Mouse (Mus musculus) stomach, postnatal 0 days (tissue): ENCODE data around the gene Cntnap2. TPM values are rescaled to one million over a fixed set of nuclear protein-coding genes. Genes with fewer than 3 reads are reported as not detected.

Experiments used
- ATAC-seq: fragments of 200-750 bp; cut with Nextera tagmentation; 2 replicates; pipeline ENCODE4 v1.8.0; 2017; ENCODE audit not compliant: low FRiP score, low TSS enrichment
- DNase-seq: peaks from one replicate; pipeline ENCODE4 v3.0.0-alpha.2; 2016; ENCODE audit warnings: low spot score
- H3K27ac ChIP-seq: fragments of 300-500 bp; sonication (generic); replicated peaks from 2 replicates; pipeline ENCODE4 v1.5.1; 2014; ENCODE audit warnings: mild to moderate bottlenecking, control low read depth
- H3K27me3 ChIP-seq: fragments of 300-500 bp; sonication (generic); 2 replicates; pipeline ENCODE4 v1.6.1; 2014; ENCODE audit warnings: low read length; ENCODE audit not compliant: control insufficient read depth, insufficient read depth
- H3K36me3 ChIP-seq: fragments of 300-500 bp; sonication (generic); 2 replicates; pipeline ENCODE4 v1.6.1; 2014; ENCODE audit warnings: low read length, mixed read lengths; ENCODE audit not compliant: control insufficient read depth, insufficient read depth
- H3K4me1 ChIP-seq: fragments of 300-500 bp; sonication (generic); replicated peaks from 2 replicates; pipeline ENCODE4 v1.6.1; 2014; ENCODE audit warnings: antibody characterized with exemption; ENCODE audit not compliant: control insufficient read depth, insufficient read depth
- H3K4me2 ChIP-seq: fragments of 300-500 bp; sonication (generic); replicated peaks from 2 replicates; pipeline ENCODE4 v1.6.1; 2014; ENCODE audit warnings: low read depth, mild to moderate bottlenecking, control low read depth, moderate library complexity
- H3K4me3 ChIP-seq: fragments of 300-500 bp; sonication (generic); 2 replicates; pipeline ENCODE4 v1.5.1; 2014; ENCODE audit warnings: low read depth, low read length, control low read depth
- H3K9ac ChIP-seq: fragments of 300-500 bp; sonication (generic); 2 replicates; pipeline ENCODE4 v1.6.1; 2014; ENCODE audit warnings: mild to moderate bottlenecking, low read length, control low read depth, mixed read lengths
- H3K9me3 ChIP-seq: fragments of 300-500 bp; sonication (generic); 2 replicates; pipeline ENCODE4 v1.6.1; 2016; ENCODE audit warnings: low read length; ENCODE audit not compliant: control insufficient read depth
- CTCF ChIP-seq: IDR thresholded peaks from 2 replicates; pipeline ENCODE4 v1.5.1; 2016; ENCODE audit warnings: antibody characterized with exemption, low read depth, mild to moderate bottlenecking, moderate library complexity
- EP300 ChIP-seq: optimal IDR thresholded peaks from 2 replicates; pipeline ENCODE3; 2016; ENCODE audit warnings: antibody characterized with exemption
- WGBS: fragments of 180-500 bp; shearing (Covaris S2); extraction: QIAGEN DNeasy Blood & Tissue Kit; methylation state at CpG from one replicate; pipeline ENCODE4 v1.1.7; 2014; 5-methylcytosine and 5-hydroxymethylcytosine counted together
- polyA plus RNA-seq: library from polyadenylated mRNA; unstranded; fragments of >200 nt; fragmentation: Nextera tagmentation; extraction: Ambion mirVana; gene quantifications from 2 replicates; pipeline ENCODE4 v1.2.1, GENCODE M21; 2015

Gene Cntnap2
- polyA plus RNA-seq, 1 experiment from 2014 or later = 0.55 TPM

GRCm38 (mm10) chr6:45088304-45088703, 29.1 kb downstream of the Cntnap2 start:
- no peaks in the 10 kb centered on the region for H3K27me3 ChIP-seq
- no peak overlapping the region for H3K27ac ChIP-seq
- ATAC-seq (no peak), DNase-seq (no peak)
- H3K4me3 ChIP-seq = no peak overlapping the region
- no peaks in the 10 kb centered on the region for H3K36me3 ChIP-seq
- TF ChIP-seq EP300 (no peak), CTCF (no peak)
- H3K4me1 ChIP-seq = no peaks in the 10 kb centered on the region
- 39% methylated on average over 1 of the region's 1 CpGs for WGBS
- no peak overlapping the region for H3K9ac ChIP-seq
- H3K9me3 ChIP-seq = no peaks in the 10 kb centered on the region
- no peak overlapping the region for H3K4me2 ChIP-seq

GRCm38 (mm10) chr6:45113613-45114012, 54.5 kb downstream of the Cntnap2 start:
- Histone ChIP-seq H3K4me1 (no peaks in the 10 kb centered on the region), H3K4me2 (no peak overlapping the region), H3K36me3 (no peaks in the 10 kb centered on the region), H3K4me3 (no peak overlapping the region), H3K9me3 (no peaks in the 10 kb centered on the region), H3K27ac (no peak overlapping the region), H3K9ac (no peak overlapping the region), H3K27me3 (no peaks in the 10 kb centered on the region)
- no peak for TF ChIP-seq EP300
- TF ChIP-seq CTCF = no peak
- no peak for ATAC-seq
- DNase-seq = no peak

DNA sequence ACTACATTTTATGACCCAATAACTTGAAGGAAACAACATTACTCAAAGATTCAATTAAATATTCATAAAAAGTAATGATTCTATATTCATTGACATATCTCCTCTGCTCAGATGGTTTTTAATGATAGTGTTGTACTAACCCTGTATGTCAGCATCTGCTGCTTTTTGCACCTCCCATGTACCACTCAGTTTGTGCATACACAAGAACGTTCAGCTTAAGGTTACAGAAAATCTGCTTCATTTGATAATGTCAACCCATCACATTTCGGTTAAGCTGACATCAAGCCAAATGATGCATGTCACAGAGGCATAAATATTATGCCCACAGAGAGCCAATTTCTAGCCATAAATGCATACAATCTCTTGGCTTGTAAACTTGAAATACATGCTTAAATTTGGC, 85.7 kb downstream of the Cntnap2 start:
- Histone ChIP-seq H3K27ac (no peak overlapping the region), H3K9me3 (no peaks in the 10 kb centered on the region), H3K36me3 (no peaks in the 10 kb centered on the region), H3K9ac (no peak overlapping the region), H3K27me3 (no peaks in the 10 kb centered on the region), H3K4me1 (no peaks in the 10 kb centered on the region), H3K4me2 (no peak overlapping the region), H3K4me3 (no peak overlapping the region)
- WGBS = 70% methylated on average over 2 of the region's 2 CpGs
- ATAC-seq (no peak), DNase-seq (no peak)
- TF ChIP-seq EP300 (no peak), CTCF (no peak)

DNA sequence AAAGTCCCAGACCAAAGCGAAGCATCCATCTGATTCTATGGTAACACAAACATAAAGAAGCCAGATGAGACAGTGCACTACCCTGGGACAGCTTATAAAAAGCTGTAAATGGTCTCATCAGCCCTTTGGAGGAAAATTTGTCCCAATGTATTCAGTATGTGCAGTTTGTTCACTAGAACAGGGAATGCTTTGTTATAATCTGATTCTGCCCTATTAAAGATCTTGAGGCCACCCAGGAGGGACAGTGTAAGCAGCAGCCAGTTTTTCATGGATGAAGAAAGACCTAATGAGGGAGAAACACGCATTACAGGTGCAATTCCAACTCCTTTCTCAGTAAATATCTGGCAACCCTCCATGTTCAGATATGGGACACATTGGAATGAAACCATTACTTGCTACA, 145.9 kb downstream of the Cntnap2 start:
- no peak overlapping the region for H3K4me3 ChIP-seq
- WGBS = 78% methylated on average over 2 of the region's 2 CpGs
- no peak overlapping the region for H3K27ac ChIP-seq
- no peak for ATAC-seq
- H3K4me2 ChIP-seq = no peak overlapping the region
- TF ChIP-seq EP300 = no peak
- no peak for TF ChIP-seq CTCF
- no peaks in the 10 kb centered on the region for H3K9me3 ChIP-seq
- no peaks in the 10 kb centered on the region for H3K4me1 ChIP-seq
- H3K27me3 ChIP-seq = no peaks in the 10 kb centered on the region
- H3K9ac ChIP-seq = no peak overlapping the region
- no peak for DNase-seq
- no peaks in the 10 kb centered on the region for H3K36me3 ChIP-seq

- Histone ChIP-seq H3K27me3 (no peaks in the 10 kb centered on the region), H3K36me3 (no peaks in the 10 kb centered on the region), H3K4me1 (no peaks in the 10 kb centered on the region), H3K4me2 (no peak overlapping the region), H3K9me3 (no peaks in the 10 kb centered on the region), H3K27ac (no peak overlapping the region), H3K4me3 (no peak overlapping the region), H3K9ac (no peak overlapping the region)
- DNase-seq (no peak), ATAC-seq (no peak)
- TF ChIP-seq CTCF = no peak
- TF ChIP-seq EP300 = no peak
- 33% methylated on average over 1 of the region's 1 CpGs for WGBS
These were observed 155.2 kb downstream of the Cntnap2 start for GRCm38 (mm10) chr6:45214330-45214729.

DNA sequence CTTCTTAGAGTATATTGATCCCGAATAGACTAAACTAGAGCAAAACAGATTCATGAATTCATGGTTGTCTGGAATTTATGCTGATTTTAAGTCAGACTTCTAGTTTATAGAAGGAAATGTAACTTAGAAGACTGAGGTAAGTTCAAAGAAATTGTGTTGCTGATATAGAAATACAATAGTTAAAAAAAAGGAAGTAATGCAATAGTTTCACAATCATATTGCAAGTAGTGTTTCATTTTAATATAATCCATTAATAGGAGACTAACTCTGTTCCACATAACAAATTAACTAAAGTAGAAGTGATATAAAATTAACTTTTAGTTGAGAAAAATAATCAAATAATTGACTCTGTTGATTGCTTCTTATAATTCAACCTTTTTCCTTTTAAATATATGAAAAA, 169.8 kb downstream of the Cntnap2 start:
- ATAC-seq (no peak), DNase-seq (no peak)
- H3K27me3 ChIP-seq = no peaks in the 10 kb centered on the region
- no peaks in the 10 kb centered on the region for H3K36me3 ChIP-seq
- H3K9ac ChIP-seq = no peak overlapping the region
- H3K27ac ChIP-seq = no peak overlapping the region
- 88% methylated on average over 1 of the region's 1 CpGs for WGBS
- H3K4me3 ChIP-seq = no peak overlapping the region
- no peak for TF ChIP-seq CTCF
- no peak for TF ChIP-seq EP300
- no peaks in the 10 kb centered on the region for H3K9me3 ChIP-seq
- no peak overlapping the region for H3K4me2 ChIP-seq
- H3K4me1 ChIP-seq = no peaks in the 10 kb centered on the region

- H3K9ac ChIP-seq = no peak overlapping the region
- TF ChIP-seq EP300 (no peak), CTCF (no peak)
- H3K36me3 ChIP-seq = no peaks in the 10 kb centered on the region
- H3K4me1 ChIP-seq = no peaks in the 10 kb centered on the region
- DNase-seq = no peak
- no peak overlapping the region for H3K4me3 ChIP-seq
- H3K9me3 ChIP-seq = no peaks in the 10 kb centered on the region
- ATAC-seq = no peak
- no peaks in the 10 kb centered on the region for H3K27me3 ChIP-seq
- H3K4me2 ChIP-seq = no peak overlapping the region
- H3K27ac ChIP-seq = no peak overlapping the region
- WGBS = 80% methylated on average over 3 of the region's 3 CpGs
These were observed 173.4 kb downstream of the Cntnap2 start for GRCm38 (mm10) chr6:45232571-45232970.
